Mouse (Mus musculus) ES-Bruce4 (cell line): Measurements from ENCODE around the gene Ptk7.

ENCODE experiments used
- CTCF ChIP-seq: IDR thresholded peaks from one replicate; pipeline ENCODE4 v1.8.1; 2011; ENCODE audit warnings: low read depth, low read length
- EP300 ChIP-seq: IDR thresholded peaks from 2 replicates; pipeline ENCODE4 v1.6.1; 2011; ENCODE audit warnings: low read depth, low read length; ENCODE audit not compliant: insufficient read depth
- POLR2A ChIP-seq: IDR thresholded peaks from one replicate; pipeline ENCODE4 v1.8.1; 2011; ENCODE audit warnings: low read length; ENCODE audit not compliant: insufficient read depth

- no peak for TF ChIP-seq CTCF
- TF ChIP-seq POLR2A, result no peak
- TF ChIP-seq EP300, result no peak
These were observed 28.7 kb downstream of the Ptk7 start for GRCm38 (mm10) chr17:46600569-46600968.
